In the genomic region with DNA sequence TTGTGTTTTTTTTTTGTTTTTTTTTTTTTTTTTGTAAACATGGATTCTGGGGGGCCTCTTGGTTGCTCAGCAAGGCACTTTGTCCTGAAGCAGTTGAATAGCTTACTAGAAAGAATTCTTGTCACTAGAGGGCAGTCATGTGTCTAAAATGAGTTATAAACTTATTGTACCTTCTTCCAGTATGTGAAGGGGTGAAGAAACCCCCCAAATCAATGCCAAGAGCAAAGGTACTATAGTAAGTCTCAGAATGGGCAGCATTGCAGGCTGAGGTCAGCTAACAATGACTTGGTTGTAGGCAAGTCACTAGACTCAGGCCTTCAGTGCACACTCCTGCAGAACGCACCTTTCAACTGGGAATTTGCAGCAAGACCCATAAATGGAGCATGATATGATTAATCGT, we compare ENCODE assay signal across 8 mouse cellular contexts. TPM values are rescaled to one million over a fixed set of nuclear protein-coding genes. Genes with fewer than 3 reads are reported as not detected.
DNase-seq lines count a peak whose midpoint lies in the region; ATAC-seq lines count a peak whose summit lies in the region.

No protein-coding gene starts in this region.

- DNase-seq in layer of hippocampus, adult 9-10 months (ENCODE audit: low spot score) = peak; percentile 57
- no peak for DNase-seq in layer of hippocampus, adult 9-11 months
- peak; percentile 28 for DNase-seq in MEL-GATA-1-ER (ENCODE audit: extremely low read depth, low read depth)
- peak; percentile 78 for DNase-seq in embryo, embryonic 10.5 days (ENCODE audit: low spot score)
- no peak for DNase-seq in layer of hippocampus, adult 11-12 months (ENCODE audit: low spot score)
- no peak for DNase-seq in layer of hippocampus, postnatal 25 days (ENCODE audit: extremely low spot score in 1 of 2, low spot score in 1 of 2)
- no peak for DNase-seq in right cerebral cortex, postnatal 10 days (ENCODE audit: low spot score in 2 of 2)

- ATAC-seq in megakaryocyte progenitor cell, adult 5-6 weeks (replicated peaks; ENCODE audit: poor library complexity) = peak; percentile 47

RNA-seq across cellular contexts. Expression of a gene that starts 5.4 kb away (rescaled TPM):
- total RNA-seq in megakaryocyte progenitor cell, adult 5-6 weeks (2015) = 34.7 and 47.1 TPM in 2 replicates
- 27.2 and 28.7 TPM in 2 replicates for total RNA-seq in megakaryocyte progenitor cell, adult 5-6 weeks (2017)
- total RNA-seq in layer of hippocampus, postnatal 25 days (2021) = 10 to 100 TPM; 25.4 to 25.6 TPM

RNA-seq across cellular contexts. Expression of a gene that starts 12.4 kb away (rescaled TPM):
- 49.6 and 57.2 TPM in 2 replicates for total RNA-seq in megakaryocyte progenitor cell, adult 5-6 weeks (2015)
- total RNA-seq in megakaryocyte progenitor cell, adult 5-6 weeks (2017) = 67.5 and 78.5 TPM in 2 replicates
- 10 to 100 TPM; 27.0 to 29.2 TPM for total RNA-seq in layer of hippocampus, postnatal 25 days (2021)

Comparison
In these comparisons a context has a peak if more than half of its experiments do, and no peak if none do; other contexts are left out.
1. DNase-seq: peak in layer of hippocampus, adult 9-10 months (single experiment), MEL-GATA-1-ER (single experiment) and embryo, embryonic 10.5 days (single experiment); none in layer of hippocampus, adult 9-11 months (single experiment), layer of hippocampus, adult 11-12 months (single experiment), layer of hippocampus, postnatal 25 days (0 of 2) and right cerebral cortex, postnatal 10 days (0 of 2).